Mouse (Mus musculus) forebrain, embryonic 10.5 days (tissue): ENCODE measurements at regions not wholly inside any gene's neighbourhood (a gene's known extent, or its start where the extent isn't known, plus 50 kb on each side); places are given as distances from the start of the nearest gene placed in this dataset.

ENCODE experiments used
- DNase-seq: peaks from one replicate; pipeline ENCODE4 v3.0.0-alpha.2; 2017; ENCODE audit warnings: low spot score; ENCODE audit errors: extremely low spot score
- H3K27ac ChIP-seq: fragments of 300-500 bp; sonication (generic); 2 replicates; pipeline ENCODE4 v1.5.1; 2016; ENCODE audit warnings: mild to moderate bottlenecking
- H3K27me3 ChIP-seq: fragments of 300-500 bp; sonication (generic); 2 replicates; pipeline ENCODE4 v1.6.1; 2016; ENCODE audit warnings: mild to moderate bottlenecking; ENCODE audit not compliant: poor library complexity, severe bottlenecking
- H3K36me3 ChIP-seq: fragments of 300-500 bp; sonication (generic); replicated peaks from 2 replicates; pipeline ENCODE4 v1.6.1; 2016; ENCODE audit warnings: mild to moderate bottlenecking, moderate library complexity
- H3K4me1 ChIP-seq: fragments of 300-500 bp; sonication (generic); 2 replicates; pipeline ENCODE4 v1.6.1; 2016
- H3K4me3 ChIP-seq: fragments of 300-500 bp; sonication (generic); 2 replicates; pipeline ENCODE4 v1.5.1; 2016; ENCODE audit warnings: mild to moderate bottlenecking, moderate library complexity
- H3K9me3 ChIP-seq: fragments of 300-500 bp; sonication (generic); 2 replicates; pipeline ENCODE4 v1.6.1; 2016; ENCODE audit warnings: mild to moderate bottlenecking, moderate library complexity
- WGBS: fragments of 180-500 bp; shearing (Covaris S2); methylation state at CpG from one replicate; pipeline ENCODE4 v1.1.7; 2016; 5-methylcytosine and 5-hydroxymethylcytosine counted together

- DNase-seq, result peak; percentile 23
- Histone ChIP-seq H3K4me3 (no peak overlapping the region), H3K4me1 (peaks cover 32% of the 10 kb centered on the region), H3K27me3 (peaks cover 16% of the 10 kb centered on the region; the same call in 1 of the 2 replicates), H3K27ac (peak overlapping the region; percentile 80), H3K36me3 (no peaks in the 10 kb centered on the region), H3K9me3 (no peaks in the 10 kb centered on the region)
- 40% methylated on average over 15 of the region's 15 CpGs for WGBS
Observed at GRCm38 (mm10) chr8:88972993-88973690, 70.8 kb downstream of the Sall1 start.

- Histone ChIP-seq H3K36me3 (no peaks in the 10 kb centered on the region), H3K27me3 (no peaks in the 10 kb centered on the region), H3K9me3 (peaks cover 14% of the 10 kb centered on the region; the same call in 1 of the 2 replicates), H3K27ac (no peak overlapping the region), H3K4me3 (no peak overlapping the region), H3K4me1 (peaks cover 7% of the 10 kb centered on the region)
- DNase-seq, result no peak
Observed at GRCm38 (mm10) chr8:88958843-88959242, 85.1 kb downstream of the Sall1 start.

GRCm38 (mm10) chr8:88953178-88953577, 90.8 kb downstream of the Sall1 start:
- no peaks in the 10 kb centered on the region for H3K36me3 ChIP-seq
- DNase-seq, result no peak
- peaks cover 20% of the 10 kb centered on the region; the same call in 1 of the 2 replicates for H3K9me3 ChIP-seq
- H3K27ac ChIP-seq, result no peak overlapping the region
- no peak overlapping the region for H3K4me3 ChIP-seq
- 74% methylated on average over 2 of the region's 2 CpGs for WGBS
- H3K27me3 ChIP-seq, result no peaks in the 10 kb centered on the region; the same call in 1 of the 2 replicates
- H3K4me1 ChIP-seq, result peaks cover 11% of the 10 kb centered on the region

GRCm38 (mm10) chr8:88951829-88952155, 92.2 kb downstream of the Sall1 start:
- no peak overlapping the region for H3K27ac ChIP-seq
- H3K4me1 ChIP-seq, result peaks cover 15% of the 10 kb centered on the region
- 97% methylated on average over 7 of the region's 7 CpGs for WGBS
- H3K27me3 ChIP-seq, result no peaks in the 10 kb centered on the region; the same call in 1 of the 2 replicates
- H3K36me3 ChIP-seq, result no peaks in the 10 kb centered on the region
- DNase-seq, result no peak
- H3K4me3 ChIP-seq, result no peak overlapping the region
- peaks cover 10% of the 10 kb centered on the region; the same call in 1 of the 2 replicates for H3K9me3 ChIP-seq

GRCm38 (mm10) chr8:88951145-88951828, 92.7 kb downstream of the Sall1 start:
- WGBS, result 91% methylated on average over 16 of the region's 16 CpGs
- H3K36me3 ChIP-seq, result no peaks in the 10 kb centered on the region
- DNase-seq, result no peak
- peaks cover 15% of the 10 kb centered on the region for H3K4me1 ChIP-seq
- peaks cover 7% of the 10 kb centered on the region; the same call in 1 of the 2 replicates for H3K9me3 ChIP-seq
- no peak overlapping the region for H3K27ac ChIP-seq
- no peak overlapping the region for H3K4me3 ChIP-seq
- no peaks in the 10 kb centered on the region; the same call in 1 of the 2 replicates for H3K27me3 ChIP-seq

- peaks cover 7% of the 10 kb centered on the region; the same call in 1 of the 2 replicates for H3K9me3 ChIP-seq
- H3K4me1 ChIP-seq, result peaks cover 15% of the 10 kb centered on the region
- no peak overlapping the region for H3K4me3 ChIP-seq
- H3K27me3 ChIP-seq, result no peaks in the 10 kb centered on the region; the same call in 1 of the 2 replicates
- DNase-seq, result no peak
- H3K27ac ChIP-seq, result no peak overlapping the region
- no peaks in the 10 kb centered on the region for H3K36me3 ChIP-seq
- 97% methylated on average over 6 of the region's 6 CpGs for whole genome bisulfite sequencing
Observed at GRCm38 (mm10) chr8:88949975-88950374, 94.0 kb downstream of the Sall1 start.

- H3K27me3 ChIP-seq, result no peaks in the 10 kb centered on the region; the same call in 1 of the 2 replicates
- no peak overlapping the region for H3K27ac ChIP-seq
- 95% methylated on average over 16 of the region's 16 CpGs for WGBS
- no peak for DNase-seq
- H3K36me3 ChIP-seq, result no peaks in the 10 kb centered on the region
- H3K4me3 ChIP-seq, result no peak overlapping the region
- H3K9me3 ChIP-seq, result peaks cover 7% of the 10 kb centered on the region; the same call in 1 of the 2 replicates
- peaks cover 9% of the 10 kb centered on the region for H3K4me1 ChIP-seq
Observed at GRCm38 (mm10) chr8:88948981-88949380, 95.0 kb downstream of the Sall1 start.

- H3K4me3 ChIP-seq, result no peak overlapping the region
- peaks cover 7% of the 10 kb centered on the region; the same call in 1 of the 2 replicates for H3K9me3 ChIP-seq
- no peaks in the 10 kb centered on the region for H3K36me3 ChIP-seq
- no peaks in the 10 kb centered on the region; the same call in 1 of the 2 replicates for H3K27me3 ChIP-seq
- DNase-seq, result no peak
- WGBS, result 76% methylated on average over 6 of the region's 6 CpGs
- H3K4me1 ChIP-seq, result 0 out of 2 replicates have a peak, but pooled peaks cover 6% of the 10 kb centered on the region
- H3K27ac ChIP-seq, result 0 out of 2 replicates have a peak overlapping the region, but pooled peaks have one; percentile 26
Observed at GRCm38 (mm10) chr8:88948328-88948727, 95.6 kb downstream of the Sall1 start.

GRCm38 (mm10) chr8:88947384-88947783, 96.6 kb downstream of the Sall1 start:
- peaks cover 7% of the 10 kb centered on the region; the same call in 1 of the 2 replicates for H3K9me3 ChIP-seq
- WGBS, result 84% methylated on average over 3 of the region's 3 CpGs
- DNase-seq, result no peak
- no peaks in the 10 kb centered on the region; the same call in 1 of the 2 replicates for H3K27me3 ChIP-seq
- H3K36me3 ChIP-seq, result no peaks in the 10 kb centered on the region
- no peak overlapping the region for H3K4me3 ChIP-seq
- no peak overlapping the region for H3K27ac ChIP-seq
- H3K4me1 ChIP-seq, result 0 out of 2 replicates have a peak, but pooled peaks cover 6% of the 10 kb centered on the region

GRCm38 (mm10) chr8:88945656-88946055, 98.3 kb downstream of the Sall1 start:
- Histone ChIP-seq H3K4me3 (no peak overlapping the region), H3K4me1 (0 out of 2 replicates have a peak, but pooled peaks cover 9% of the 10 kb centered on the region), H3K9me3 (peaks cover 4% of the 10 kb centered on the region; the same call in 1 of the 2 replicates), H3K36me3 (no peaks in the 10 kb centered on the region), H3K27ac (no peak overlapping the region), H3K27me3 (peaks cover 4% of the 10 kb centered on the region; the same call in 1 of the 2 replicates)
- DNase-seq, result no peak
- 66% methylated on average over 8 of the region's 8 CpGs for WGBS

- Histone ChIP-seq H3K27ac (no peak overlapping the region), H3K27me3 (peaks cover 10% of the 10 kb centered on the region; the same call in 1 of the 2 replicates), H3K4me3 (no peak overlapping the region), H3K9me3 (no peaks in the 10 kb centered on the region), H3K4me1 (peaks cover 16% of the 10 kb centered on the region), H3K36me3 (no peaks in the 10 kb centered on the region)
- peak; percentile 33 for DNase-seq
- 49% methylated on average over 4 of the region's 4 CpGs for WGBS
Observed at GRCm38 (mm10) chr8:88944038-88944437, 99.9 kb downstream of the Sall1 start.

GRCm38 (mm10) chr8:88939071-88939746, 104.8 kb downstream of the Sall1 start:
- no peak for DNase-seq
- Histone ChIP-seq H3K27ac (no peak overlapping the region), H3K27me3 (0 out of 2 replicates have a peak, but pooled peaks cover 17% of the 10 kb centered on the region), H3K36me3 (no peaks in the 10 kb centered on the region), H3K4me3 (no peak overlapping the region), H3K9me3 (peaks cover 2% of the 10 kb centered on the region; the same call in 1 of the 2 replicates), H3K4me1 (peaks cover 26% of the 10 kb centered on the region)
- WGBS, result 75% methylated on average over 16 of the region's 16 CpGs
